Mouse (Mus musculus): ENCODE results near the gene Grwd1. TPM values are rescaled to one million over a fixed set of nuclear protein-coding genes. Genes with fewer than 3 reads are reported as not detected.

Gene Grwd1
- polyA plus RNA-seq, 1 experiment from 2014 or later = 75.4 TPM

- peaks cover 41% of the 10 kb centered on the region for H3K4me1 ChIP-seq (replicated peaks)
- peak overlapping the region; percentile 88 for H3K9ac ChIP-seq (replicated peaks)
- H3K4me3 ChIP-seq (replicated peaks) = peak overlapping the region; percentile 73
- peak; percentile 54; the same call in 1 of the 2 replicates for ATAC-seq (ENCODE audit: insufficient number of reproducible peaks, insufficient read depth, low FRiP score, low TSS enrichment, low read depth)
- H3K9me3 ChIP-seq = no peaks in the 10 kb centered on the region
- H3K4me2 ChIP-seq = peak overlapping the region; percentile 81
- no peaks in the 10 kb centered on the region for H3K36me3 ChIP-seq
- H3K27me3 ChIP-seq = peaks cover 60% of the 10 kb centered on the region
- no peak overlapping the region for H3K27ac ChIP-seq
- WGBS = 1% methylated on average over 102 of the region's 117 CpGs
Measured at GRCm38 (mm10) chr7:45865925-45866910, 35.5 kb upstream of the Grwd1 start.

- H3K4me2 ChIP-seq = no peak overlapping the region
- no peaks in the 10 kb centered on the region for H3K36me3 ChIP-seq
- no peak overlapping the region for H3K27ac ChIP-seq
- peaks cover 29% of the 10 kb centered on the region for H3K4me1 ChIP-seq (replicated peaks)
- H3K27me3 ChIP-seq = peaks cover 59% of the 10 kb centered on the region
- no peak overlapping the region for H3K4me3 ChIP-seq (replicated peaks)
- H3K9me3 ChIP-seq = no peaks in the 10 kb centered on the region
- ATAC-seq (ENCODE audit: insufficient number of reproducible peaks, insufficient read depth, low FRiP score, low TSS enrichment, low read depth) = no peak
- no peak overlapping the region for H3K9ac ChIP-seq (replicated peaks)
- WGBS = 63% methylated on average over 3 of the region's 3 CpGs
Measured at GRCm38 (mm10) chr7:45864435-45864834, 33.7 kb upstream of the Grwd1 start.

- no peaks in the 10 kb centered on the region for H3K9me3 ChIP-seq
- no peak for ATAC-seq (ENCODE audit: insufficient number of reproducible peaks, insufficient read depth, low FRiP score, low TSS enrichment, low read depth)
- H3K4me3 ChIP-seq (replicated peaks) = no peak overlapping the region
- peaks cover 59% of the 10 kb centered on the region for H3K27me3 ChIP-seq
- no peaks in the 10 kb centered on the region for H3K36me3 ChIP-seq
- WGBS = 88% methylated on average over 7 of the region's 7 CpGs
- H3K4me2 ChIP-seq = no peak overlapping the region
- H3K9ac ChIP-seq (replicated peaks) = no peak overlapping the region
- peaks cover 20% of the 10 kb centered on the region for H3K4me1 ChIP-seq (replicated peaks)
- no peak overlapping the region for H3K27ac ChIP-seq
Measured at GRCm38 (mm10) chr7:45862804-45863203, 32.1 kb upstream of the Grwd1 start.

GRCm38 (mm10) chr7:45859008-45859407 lies 28.3 kb upstream of the Grwd1 start:
- ATAC-seq (ENCODE audit: insufficient number of reproducible peaks, insufficient read depth, low FRiP score, low TSS enrichment, low read depth) = no peak
- no peak overlapping the region for H3K4me3 ChIP-seq (replicated peaks)
- H3K4me2 ChIP-seq = no peak overlapping the region
- H3K27ac ChIP-seq = no peak overlapping the region
- H3K4me1 ChIP-seq (replicated peaks) = peaks cover 22% of the 10 kb centered on the region
- peaks cover 71% of the 10 kb centered on the region for H3K27me3 ChIP-seq
- no peak overlapping the region for H3K9ac ChIP-seq (replicated peaks)
- H3K9me3 ChIP-seq = no peaks in the 10 kb centered on the region
- no peaks in the 10 kb centered on the region for H3K36me3 ChIP-seq
- WGBS = 47% methylated on average over 4 of the region's 4 CpGs

DNA sequence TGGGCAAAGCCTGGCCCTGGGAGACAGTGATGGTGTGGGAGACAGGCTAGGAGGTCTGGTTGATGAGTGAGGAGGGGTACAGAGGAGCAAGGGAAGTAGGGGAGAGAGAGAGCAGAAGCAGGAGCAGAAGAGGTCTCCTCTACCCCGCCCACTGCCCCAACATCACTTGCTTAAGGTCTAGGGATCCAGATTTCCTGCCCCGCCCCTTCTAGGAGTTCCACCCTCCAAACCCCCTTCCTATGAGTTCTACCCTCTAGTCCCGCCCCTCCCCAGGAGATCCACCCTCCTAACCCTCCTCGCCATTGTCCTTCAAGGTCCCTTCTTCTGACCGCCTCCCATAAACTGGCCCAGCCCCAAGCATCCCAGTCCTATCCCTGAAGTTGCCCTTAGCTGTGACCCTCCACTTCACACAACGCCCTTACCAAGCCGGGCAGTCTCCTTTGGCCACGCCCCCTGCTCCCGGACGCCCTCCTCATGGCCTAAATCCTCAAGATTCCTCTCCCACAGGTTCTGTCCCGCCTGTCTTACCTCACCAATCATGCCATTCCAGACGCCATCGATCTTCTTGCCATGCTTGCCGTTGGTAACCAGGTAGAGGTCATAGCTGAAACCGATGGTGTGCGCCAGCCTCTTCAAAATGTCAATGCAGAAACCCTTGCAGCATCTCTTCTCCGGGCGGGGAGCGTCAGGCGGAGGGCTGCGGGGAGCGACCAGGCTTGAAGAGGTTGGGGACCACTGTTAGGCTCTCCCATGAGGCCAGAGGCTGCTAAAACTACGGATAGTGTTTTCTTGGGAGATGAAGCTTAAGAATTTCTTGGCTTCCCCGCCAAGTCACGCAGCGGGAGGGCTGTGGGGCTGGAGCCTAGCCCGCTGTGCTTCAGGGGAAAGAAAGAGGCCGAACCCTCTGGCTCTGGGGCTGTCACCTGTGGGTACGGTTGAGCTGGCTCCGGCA lies 26.5 kb upstream of the Grwd1 start:
- Histone ChIP-seq H3K4me1 (replicated peaks) (peaks cover 22% of the 10 kb centered on the region), H3K4me3 (replicated peaks) (peak overlapping the region; percentile 39), H3K27me3 (peaks cover 68% of the 10 kb centered on the region), H3K9me3 (no peaks in the 10 kb centered on the region), H3K9ac (replicated peaks) (peak overlapping the region; percentile 37; the same call in 1 of the 2 replicates), H3K27ac (no peak overlapping the region), H3K4me2 (peak overlapping the region; percentile 65), H3K36me3 (no peaks in the 10 kb centered on the region)
- WGBS = 2% methylated on average over 30 of the region's 30 CpGs
- ATAC-seq (ENCODE audit: insufficient number of reproducible peaks, insufficient read depth, low FRiP score, low TSS enrichment, low read depth) = peak; percentile 56

- peaks cover 14% of the 10 kb centered on the region for H3K4me1 ChIP-seq (replicated peaks)
- 79% methylated on average over 12 of the region's 12 CpGs for WGBS
- no peak overlapping the region for H3K4me3 ChIP-seq (replicated peaks)
- H3K9ac ChIP-seq (replicated peaks) = no peak overlapping the region
- H3K27ac ChIP-seq = no peak overlapping the region
- no peaks in the 10 kb centered on the region for H3K36me3 ChIP-seq
- no peak for ATAC-seq (ENCODE audit: insufficient number of reproducible peaks, insufficient read depth, low FRiP score, low TSS enrichment, low read depth)
- no peaks in the 10 kb centered on the region for H3K9me3 ChIP-seq
- H3K4me2 ChIP-seq = no peak overlapping the region
- H3K27me3 ChIP-seq = peaks cover 37% of the 10 kb centered on the region
Measured at GRCm38 (mm10) chr7:45853089-45853488, 22.3 kb upstream of the Grwd1 start.

GRCm38 (mm10) chr7:45850661-45851060 lies 19.9 kb upstream of the Grwd1 start:
- 68% methylated on average over 3 of the region's 3 CpGs for WGBS
- H3K9me3 ChIP-seq = no peaks in the 10 kb centered on the region
- H3K36me3 ChIP-seq = no peaks in the 10 kb centered on the region
- peaks cover 19% of the 10 kb centered on the region; the same call in 1 of the 2 replicates for H3K27me3 ChIP-seq
- no peaks in the 10 kb centered on the region; the same call in 1 of the 2 replicates for H3K4me1 ChIP-seq (replicated peaks)
- no peak overlapping the region for H3K4me3 ChIP-seq (replicated peaks)
- no peak overlapping the region for H3K27ac ChIP-seq
- H3K4me2 ChIP-seq = no peak overlapping the region
- ATAC-seq (ENCODE audit: insufficient number of reproducible peaks, insufficient read depth, low FRiP score, low TSS enrichment, low read depth) = no peak
- no peak overlapping the region for H3K9ac ChIP-seq (replicated peaks)

GRCm38 (mm10) chr7:45848447-45849027 lies 17.8 kb upstream of the Grwd1 start:
- Histone ChIP-seq H3K4me2 (no peak overlapping the region), H3K4me1 (replicated peaks) (no peaks in the 10 kb centered on the region; the same call in 1 of the 2 replicates)
- ATAC-seq (ENCODE audit: insufficient number of reproducible peaks, insufficient read depth, low FRiP score, low TSS enrichment, low read depth) = no peak

GRCm38 (mm10) chr7:45842950-45843744 lies 12.4 kb upstream of the Grwd1 start:
- ATAC-seq (ENCODE audit: insufficient number of reproducible peaks, insufficient read depth, low FRiP score, low TSS enrichment, low read depth) = no peak
- WGBS = 85% methylated on average over 10 of the region's 10 CpGs

More at GRCm38 (mm10) chr7:45848447-45849027, 17.8 kb upstream of the Grwd1 start:
- no peak overlapping the region for H3K4me3 ChIP-seq (replicated peaks)
- no peaks in the 10 kb centered on the region for H3K9me3 ChIP-seq
- no peak overlapping the region for H3K9ac ChIP-seq (replicated peaks)
- no peak overlapping the region for H3K27ac ChIP-seq
- WGBS = 16% methylated on average over 6 of the region's 6 CpGs
- peaks cover 20% of the 10 kb centered on the region for H3K27me3 ChIP-seq
- no peaks in the 10 kb centered on the region for H3K36me3 ChIP-seq

GRCm38 (mm10) chr7:45833924-45834323 lies 3.2 kb upstream of the Grwd1 start:
- WGBS = under 1% methylated on average over 26 of the region's 31 CpGs

More at GRCm38 (mm10) chr7:45842950-45843744, 12.4 kb upstream of the Grwd1 start:
- H3K27ac ChIP-seq = no peak overlapping the region
- H3K36me3 ChIP-seq = no peaks in the 10 kb centered on the region
- peaks cover 48% of the 10 kb centered on the region for H3K27me3 ChIP-seq
- no peak overlapping the region for H3K4me3 ChIP-seq (replicated peaks)
- H3K4me2 ChIP-seq = no peak overlapping the region
- no peaks in the 10 kb centered on the region for H3K4me1 ChIP-seq (replicated peaks)
- H3K9ac ChIP-seq (replicated peaks) = no peak overlapping the region
- no peaks in the 10 kb centered on the region for H3K9me3 ChIP-seq

More at GRCm38 (mm10) chr7:45833924-45834323, 3.2 kb upstream of the Grwd1 start:
- peaks cover 5% of the 10 kb centered on the region for H3K36me3 ChIP-seq
- H3K4me3 ChIP-seq (replicated peaks) = peak overlapping the region; percentile 44
- H3K4me2 ChIP-seq = peak overlapping the region; percentile 62
- no peak overlapping the region for H3K27ac ChIP-seq
- H3K27me3 ChIP-seq = peaks cover 65% of the 10 kb centered on the region
- ATAC-seq (ENCODE audit: insufficient number of reproducible peaks, insufficient read depth, low FRiP score, low TSS enrichment, low read depth) = no peak
- peak overlapping the region; percentile 48 for H3K9ac ChIP-seq (replicated peaks)
- H3K9me3 ChIP-seq = no peaks in the 10 kb centered on the region; the same call in 1 of the 2 replicates
- H3K4me1 ChIP-seq (replicated peaks) = peaks cover 18% of the 10 kb centered on the region

All from limb, embryonic 12.5 days (tissue).